Mouse (Mus musculus): ENCODE measurements around the gene Sh2b1.

GRCm38 (mm10) chr7:126428154-126428553, 47.1 kb downstream of the Sh2b1 start:
- no peak for TF ChIP-seq POLR2A (IDR thresholded peaks at IDR 0.05; ENCODE audit: low read depth, low read length)
- TF ChIP-seq CTCF (IDR thresholded peaks at IDR 0.05; ENCODE audit: extremely low read depth, insufficient read length, insufficient replicate concordance, low read depth, low read length), result no peak
